ENCODE assay signal across 9 mouse cellular contexts in genomic region chr12:101819570-101819969, GRCm38 (mm10). TPM values are rescaled to one million over a fixed set of nuclear protein-coding genes. Genes with fewer than 3 reads are reported as not detected.
DNase-seq lines count a peak whose midpoint lies in the region; ATAC-seq and TF ChIP-seq lines count a peak whose summit lies in the region.
"Had no signal": no experiment of that assay in that cellular context is flagged by ENCODE, and none has a peak within 500 bp of the region (broad histone marks: within the 10 kb centered on the region; RNA-seq: fewer than 3 reads in every experiment).

No protein-coding gene starts in this region.

- no peaks in the 10 kb centered on the region for H3K79me2 ChIP-seq in heart, adult 2 months (replicated peaks; ENCODE audit: control insufficient read depth, insufficient read depth, low read length)

- H3K4me2 ChIP-seq in heart, embryonic 16.5 days (ENCODE audit: low read depth, low read length), result peak overlapping the region; percentile 87
- peak overlapping the region; percentile 98 for H3K4me2 ChIP-seq in hindbrain, embryonic 15.5 days
- peak overlapping the region; percentile 95 for H3K4me2 ChIP-seq in midbrain, embryonic 13.5 days (replicated peaks)

- peak overlapping the region; percentile 32 for H3K9ac ChIP-seq in heart, embryonic 16.5 days (ENCODE audit: low read length)
- H3K9ac ChIP-seq in heart, adult 2 months (ENCODE audit: low read depth, low read length), result no peak overlapping the region
- no peak overlapping the region for H3K9ac ChIP-seq in hindbrain, embryonic 15.5 days
- no peak overlapping the region; the same call in 1 of the 2 replicates for H3K9ac ChIP-seq in midbrain, embryonic 13.5 days (replicated peaks)

- WGBS in heart, embryonic 16.5 days, result 40% methylated on average over 9 of the region's 9 CpGs
- 46% methylated on average over 9 of the region's 9 CpGs for WGBS in heart, adult 2 months
- whole genome bisulfite sequencing in embryonic facial prominence, embryonic 10.5 days, result 40% methylated on average over 9 of the region's 9 CpGs
- 40% methylated on average over 9 of the region's 9 CpGs for WGBS in hindbrain, embryonic 15.5 days
- WGBS in midbrain, embryonic 13.5 days, result 48% methylated on average over 9 of the region's 9 CpGs

- no peak for TF ChIP-seq EP300 in heart, adult 2 months (IDR thresholded peaks at IDR 0.05; ENCODE audit: insufficient read depth, low read depth, low read length)

- H3K27ac ChIP-seq in heart, embryonic 16.5 days (ENCODE audit: low read length), result no peak overlapping the region
- H3K27ac ChIP-seq in heart, adult 2 months, result no peak overlapping the region
- H3K27ac ChIP-seq in embryonic facial prominence, embryonic 10.5 days (replicated peaks), result peak overlapping the region; percentile 87
- no peak overlapping the region for H3K27ac ChIP-seq in hindbrain, embryonic 15.5 days (replicated peaks)
- no peak overlapping the region for H3K27ac ChIP-seq in midbrain, embryonic 13.5 days

- peaks cover 7% of the 10 kb centered on the region for H3K27me3 ChIP-seq in heart, embryonic 16.5 days (ENCODE audit: control insufficient read depth, insufficient read depth, low read length)
- H3K27me3 ChIP-seq in heart, adult 2 months (ENCODE audit: control insufficient read depth, insufficient read depth, low read length), result no peaks in the 10 kb centered on the region; the same call in 1 of the 2 replicates
- H3K27me3 ChIP-seq in embryonic facial prominence, embryonic 10.5 days (replicated peaks; ENCODE audit: low read depth, poor library complexity, severe bottlenecking), result peaks cover 36% of the 10 kb centered on the region
- peaks cover 9% of the 10 kb centered on the region for H3K27me3 ChIP-seq in hindbrain, embryonic 15.5 days
- H3K27me3 ChIP-seq in midbrain, embryonic 13.5 days, result peaks cover 33% of the 10 kb centered on the region

- H3K36me3 ChIP-seq in heart, embryonic 16.5 days (ENCODE audit: control insufficient read depth, insufficient read depth), result no peaks in the 10 kb centered on the region
- no peaks in the 10 kb centered on the region for H3K36me3 ChIP-seq in heart, adult 2 months (ENCODE audit: control insufficient read depth, insufficient read depth, low read length)
- no peaks in the 10 kb centered on the region for H3K36me3 ChIP-seq in embryonic facial prominence, embryonic 10.5 days (replicated peaks)
- no peaks in the 10 kb centered on the region for H3K36me3 ChIP-seq in hindbrain, embryonic 15.5 days
- no peaks in the 10 kb centered on the region for H3K36me3 ChIP-seq in midbrain, embryonic 13.5 days

- no peak for ATAC-seq in heart, embryonic 16.5 days (replicated peaks; ENCODE audit: extremely low read depth, insufficient read depth, low FRiP score)
- ATAC-seq in hindbrain, embryonic 15.5 days (ENCODE audit: low FRiP score, low read depth), result 0 out of 2 replicates have a peak, but pooled peaks have one; percentile 39
- peak; percentile 32; the same call in 1 of the 2 replicates for ATAC-seq in midbrain, embryonic 13.5 days

- no peak for TF ChIP-seq POLR2A in heart, adult 2 months (IDR thresholded peaks at IDR 0.05; ENCODE audit: insufficient read depth, low read depth, low read length)

- peaks cover 11% of the 10 kb centered on the region for H3K4me1 ChIP-seq in heart, embryonic 16.5 days (ENCODE audit: control insufficient read depth, insufficient read depth, low read length)
- peaks cover 6% of the 10 kb centered on the region for H3K4me1 ChIP-seq in heart, adult 2 months (ENCODE audit: control insufficient read depth, insufficient read depth, low read length)
- peaks cover 43% of the 10 kb centered on the region for H3K4me1 ChIP-seq in embryonic facial prominence, embryonic 10.5 days
- H3K4me1 ChIP-seq in hindbrain, embryonic 15.5 days (replicated peaks), result peaks cover 13% of the 10 kb centered on the region
- H3K4me1 ChIP-seq in midbrain, embryonic 13.5 days (replicated peaks), result peaks cover 16% of the 10 kb centered on the region

- intact Hi-C loops in heart, adult 2 months (cut with DNase I), result loop anchor here (10.0 kb wide), 1 partner anchor 55 kb away; no protein-coding TSS in a partner anchor
- intact Hi-C loops in left cerebral cortex, postnatal 25 days (cut with DNase I), result loop anchor here (10.0 kb wide), 1 partner anchor 55 kb away; no protein-coding TSS in a partner anchor

- no peak for TF ChIP-seq CTCF in heart, adult 2 months (IDR thresholded peaks at IDR 0.05)

- H3K9me3 ChIP-seq in heart, embryonic 16.5 days (replicated peaks; ENCODE audit: control insufficient read depth, low read length), result no peaks in the 10 kb centered on the region
- H3K9me3 ChIP-seq in embryonic facial prominence, embryonic 10.5 days, result no peaks in the 10 kb centered on the region
- no peaks in the 10 kb centered on the region for H3K9me3 ChIP-seq in hindbrain, embryonic 15.5 days
- H3K9me3 ChIP-seq in midbrain, embryonic 13.5 days, result no peaks in the 10 kb centered on the region

- peak overlapping the region; percentile 60 for H3K4me3 ChIP-seq in heart, embryonic 16.5 days (ENCODE audit: low read length)
- H3K4me3 ChIP-seq in heart, adult 2 months, result no peak overlapping the region; the same call in 1 of the 2 replicates
- H3K4me3 ChIP-seq in embryonic facial prominence, embryonic 10.5 days, result peak overlapping the region; percentile 64
- H3K4me3 ChIP-seq in hindbrain, embryonic 15.5 days, result peak overlapping the region; percentile 50
- peak overlapping the region; percentile 49 for H3K4me3 ChIP-seq in midbrain, embryonic 13.5 days (replicated peaks)

- DNase-seq in heart, adult 2 months, result no peak
- no peak for DNase-seq in embryonic facial prominence, embryonic 10.5 days (ENCODE audit: low spot score)
- DNase-seq in adrenal gland, adult 8-10 months, result no peak
- DNase-seq in adrenal gland, adult 2 months, result no peak
- no peak for DNase-seq in left cerebral cortex, postnatal 25 days (ENCODE audit: low spot score in 2 of 2)

RNA-seq across cellular contexts. Expression of gene Fbln5, which starts 0.7 kb away (rescaled TPM):
- 125 and 161 TPM in 2 replicates for polyA plus RNA-seq in heart, embryonic 16.5 days (2015; fragmentation: Nextera tagmentation; extraction: Ambion mirVana)
- total RNA-seq in heart, adult 2 months (2021), result 10 to 100 TPM; 23.4 to 26.9 TPM
- 40.4 and 60.4 TPM in 2 replicates for polyA plus RNA-seq in heart, adult 2 months (2012; rRNA removed)
- polyA plus RNA-seq in embryonic facial prominence, embryonic 10.5 days (2016; fragmentation: Nextera tagmentation; extraction: Ambion mirVana), result 13.1 and 19.3 TPM in 2 replicates
- 15.0 and 17.4 TPM in 2 replicates for polyA plus RNA-seq in hindbrain, embryonic 15.5 days (2015; fragmentation: Nextera tagmentation; extraction: Ambion mirVana)
- polyA plus RNA-seq in midbrain, embryonic 13.5 days (2015; fragmentation: Nextera tagmentation; extraction: Ambion mirVana), result 2.4 and 3.4 TPM in 2 replicates
- 10 to 100 TPM; 37.6 to 66.7 (median 58.3) TPM for total RNA-seq in adrenal gland, adult 8-10 months (2022)
- total RNA-seq in adrenal gland, adult 2 months (2021), result 10 to 100 TPM; 63.0 to 64.3 TPM
- polyA plus RNA-seq in adrenal gland, adult 2 months (2012; rRNA removed), result 29.1 and 29.6 TPM in 2 replicates
- 1 to 10 TPM; 7.1 to 8.0 TPM for total RNA-seq in left cerebral cortex, postnatal 25 days (2021)
- total RNA-seq: megakaryocyte-erythroid progenitor cell, adult 5-6 weeks had no signal
